Mouse (Mus musculus) gonadal fat pad, adult 2 months (tissue): ENCODE results near the gene Ifnar2. TPM values are rescaled to one million over a fixed set of nuclear protein-coding genes. Genes with fewer than 3 reads are reported as not detected.
"Not testable (repeated sequence)": the region's sequence is repeated elsewhere in the genome, so short reads cannot be mapped to it uniquely, and the experiment has no call there.

Source experiments
- DNase-seq: peaks from one replicate; pipeline ENCODE4 v3.0.0-alpha.2; 2012; ENCODE audit warnings: low read depth
- polyA plus RNA-seq: library from polyadenylated mRNA; depleted of rRNA; stranded (reverse); fragments of >200 nt; gene quantifications from 2 replicates; pipeline ENCODE4 v1.2.3, GENCODE M21; 2012

Ifnar2 gene
- polyA plus RNA-seq, 1 experiment = 81.7 TPM

DNA sequence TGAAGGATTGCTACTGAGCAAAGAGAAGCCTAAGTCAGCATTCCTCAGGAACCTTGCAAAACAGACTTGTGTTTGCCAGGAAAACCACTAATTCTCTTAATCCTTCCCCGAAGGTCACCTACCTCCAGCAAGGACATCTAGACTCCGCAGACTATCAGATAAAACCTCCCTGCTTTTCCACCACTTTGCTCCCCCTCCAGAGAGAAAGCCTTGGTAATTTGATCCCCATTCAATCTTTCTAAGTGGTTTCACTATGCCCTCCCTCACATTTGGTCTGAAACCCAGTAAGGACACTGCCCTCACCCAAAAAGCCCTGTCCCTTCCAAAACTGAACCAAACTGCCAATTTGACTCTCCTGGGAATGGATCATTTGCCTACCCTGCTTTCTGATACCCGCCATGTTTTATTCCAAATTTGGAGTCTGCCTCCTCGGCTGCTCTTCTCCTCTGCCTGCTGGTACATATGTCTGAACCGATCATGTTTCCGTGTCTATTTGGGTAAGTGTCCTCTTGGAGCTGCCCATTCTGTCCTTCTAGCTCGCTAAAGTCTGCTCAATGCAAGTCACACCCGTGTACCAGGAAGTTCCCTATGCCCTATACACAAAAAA lies 55.8 kb downstream of the Ifnar2 start:
- DNase-seq = no peak

DNA sequence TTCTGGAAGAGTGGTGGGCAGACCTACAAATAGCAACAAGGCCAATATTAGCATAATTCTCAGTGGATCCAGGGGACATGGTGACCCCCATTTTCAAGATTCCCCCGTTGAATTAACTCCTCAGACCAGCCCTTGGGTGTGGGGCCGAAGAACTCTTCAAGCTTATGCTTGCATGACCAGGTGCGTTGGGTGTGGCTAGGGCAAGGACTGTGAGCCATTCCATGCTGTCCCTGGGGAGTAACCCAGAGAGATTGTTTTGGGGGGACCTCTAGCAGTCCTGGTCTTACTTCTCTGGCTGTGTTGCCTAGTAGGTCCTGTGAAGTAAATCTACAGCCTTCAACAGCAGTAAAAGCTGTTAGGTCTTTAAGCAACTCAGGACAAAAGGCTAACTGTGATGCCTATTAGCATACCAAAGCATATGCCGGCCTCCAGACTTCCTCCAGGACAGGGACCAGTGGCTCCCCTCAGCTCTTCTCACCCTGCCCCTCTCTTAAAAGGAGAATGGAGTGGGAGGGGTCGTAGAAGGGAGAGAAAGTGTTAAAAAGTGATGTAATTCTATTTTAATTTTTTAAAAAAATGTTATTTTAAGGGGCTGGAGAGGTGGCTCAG lies 60.2 kb downstream of the Ifnar2 start:
- no peak for DNase-seq

- no peak for DNase-seq
Measured at GRCm38 (mm10) chr16:91433329-91433933, 60.8 kb downstream of the Ifnar2 start.

- no peak for DNase-seq
Measured at GRCm38 (mm10) chr16:91434119-91434518, 61.5 kb downstream of the Ifnar2 start.

DNA sequence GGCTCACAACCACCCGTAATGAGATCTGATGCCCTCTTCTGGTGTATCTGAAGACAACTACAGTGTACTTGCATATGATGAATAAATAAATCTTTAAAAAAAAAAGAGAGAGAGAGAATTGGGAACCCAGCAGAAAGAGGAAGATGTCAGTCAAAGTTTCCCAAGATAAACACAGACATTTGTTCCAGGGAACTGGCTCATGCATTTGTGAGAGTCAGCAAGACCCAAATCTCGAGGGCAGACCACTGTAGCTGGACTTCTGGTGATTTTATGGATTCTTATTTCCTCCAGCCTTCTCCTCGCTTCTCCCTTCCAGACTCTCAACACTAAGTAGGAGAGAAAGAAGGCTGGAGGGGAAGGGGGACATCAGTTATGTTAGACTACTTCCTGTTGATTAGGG lies 65.5 kb downstream of the Ifnar2 start:
- no peak for DNase-seq

GRCm38 (mm10) chr16:91438599-91438998 lies 66.0 kb downstream of the Ifnar2 start:
- DNase-seq = not testable (repeated sequence)

DNA sequence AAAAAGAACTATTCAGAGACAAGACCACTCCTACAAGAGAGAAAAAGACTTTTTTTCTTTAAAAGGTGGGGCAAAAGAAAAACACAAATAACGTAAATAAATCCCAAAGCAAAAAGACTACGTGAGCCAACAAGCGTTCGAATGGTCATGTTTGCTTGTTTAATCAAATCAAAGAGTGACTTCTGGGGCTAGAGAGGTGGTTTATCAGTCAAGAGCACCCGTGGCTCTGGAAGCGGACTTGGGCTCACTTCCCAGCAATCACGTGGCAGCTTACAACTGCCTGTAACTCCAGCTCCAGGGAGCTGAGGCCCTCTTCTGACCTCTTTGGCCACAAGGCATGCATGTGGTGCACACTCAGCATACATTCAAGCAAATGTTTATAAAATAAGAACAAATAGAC lies 68.8 kb downstream of the Ifnar2 start:
- DNase-seq = no peak

DNA sequence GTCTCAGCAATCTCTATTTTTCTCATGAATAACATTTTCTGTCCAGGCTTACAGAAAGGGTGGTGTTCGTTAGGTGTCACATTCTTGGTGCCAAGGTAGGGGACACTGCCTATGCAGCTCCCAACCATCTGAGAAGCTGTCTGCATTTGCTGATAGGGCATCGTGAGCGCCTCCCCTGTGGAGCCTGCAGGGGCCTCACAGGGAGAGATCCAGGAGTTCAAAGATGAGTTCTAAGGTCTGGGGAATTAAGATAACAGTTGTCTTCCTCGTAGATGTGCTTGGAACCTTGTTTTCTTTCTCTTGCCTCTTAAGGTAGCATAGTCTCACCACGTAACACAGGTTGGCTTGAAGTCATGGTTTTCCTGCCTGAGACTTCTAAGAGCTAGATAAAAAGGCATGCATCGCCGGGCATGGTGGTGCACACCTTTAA lies 69.2 kb downstream of the Ifnar2 start:
- no peak for DNase-seq

- no peak for DNase-seq
Measured at GRCm38 (mm10) chr16:91442446-91442845, 69.9 kb downstream of the Ifnar2 start.

DNA sequence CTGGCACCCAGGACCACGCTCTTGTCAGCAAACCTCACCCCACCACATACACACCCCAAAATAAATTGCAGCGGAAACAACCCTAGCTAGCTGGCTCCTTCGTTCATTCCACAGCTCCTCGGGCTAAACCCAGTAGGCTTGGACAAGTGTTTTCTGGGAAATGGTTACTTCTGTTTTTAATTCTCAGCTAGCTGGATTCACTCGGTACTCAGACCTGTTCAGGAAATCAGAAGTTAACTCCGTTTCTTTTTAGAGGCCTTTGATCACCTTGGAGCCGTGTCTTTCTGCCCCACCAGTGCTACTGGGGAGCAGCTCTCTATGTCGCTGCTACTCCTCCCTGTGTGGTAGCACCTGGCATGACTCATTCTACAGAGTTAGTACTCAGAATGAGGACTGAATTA lies 70.6 kb downstream of the Ifnar2 start:
- no peak for DNase-seq

- DNase-seq = no peak
Measured at GRCm38 (mm10) chr16:91444847-91445246, 72.3 kb downstream of the Ifnar2 start.

GRCm38 (mm10) chr16:91445566-91445965 lies 73.0 kb downstream of the Ifnar2 start:
- no peak for DNase-seq

GRCm38 (mm10) chr16:91446778-91447511 lies 74.4 kb downstream of the Ifnar2 start:
- DNase-seq = no peak

- DNase-seq = no peak
Measured at GRCm38 (mm10) chr16:91447512-91447900, 74.9 kb downstream of the Ifnar2 start.

DNA sequence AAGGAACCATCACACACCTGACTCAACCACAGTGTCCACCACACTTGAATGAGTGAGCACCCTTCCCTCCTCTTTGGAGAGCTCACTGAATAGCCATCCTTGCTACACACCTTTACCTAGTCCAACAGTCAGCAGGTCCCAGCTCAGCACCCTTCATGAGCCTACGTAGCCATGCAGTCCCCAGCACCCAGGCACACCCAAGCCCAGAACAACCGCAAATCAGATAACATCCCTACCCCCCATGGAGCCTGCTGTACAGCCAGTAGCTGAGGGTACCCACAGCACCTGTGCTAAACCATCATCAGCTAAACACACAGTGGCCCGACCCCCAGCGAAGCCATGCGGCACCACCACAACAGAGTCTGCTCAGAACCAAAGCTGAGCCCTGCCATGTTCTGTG lies 75.5 kb downstream of the Ifnar2 start:
- DNase-seq = no peak

DNA sequence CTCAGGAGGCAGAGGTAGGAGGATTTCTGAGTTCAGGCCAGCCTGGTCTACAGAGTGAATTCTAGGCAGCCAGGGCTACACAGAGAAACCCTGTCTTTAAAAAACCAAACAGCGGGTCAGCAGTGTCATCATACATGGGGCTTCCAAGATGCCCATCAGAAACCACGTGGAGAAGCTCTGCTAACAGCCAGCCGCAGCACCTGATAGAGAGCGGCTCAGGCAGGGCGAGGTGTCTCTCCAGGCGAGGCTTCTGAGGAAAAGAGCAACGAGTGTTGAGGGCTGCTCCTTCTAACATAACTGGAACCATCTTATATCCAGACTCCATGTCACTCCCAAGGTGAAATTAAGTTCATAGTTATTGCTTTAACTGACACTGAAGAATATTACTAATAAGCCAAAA lies 76.3 kb downstream of the Ifnar2 start:
- DNase-seq = no peak

DNA sequence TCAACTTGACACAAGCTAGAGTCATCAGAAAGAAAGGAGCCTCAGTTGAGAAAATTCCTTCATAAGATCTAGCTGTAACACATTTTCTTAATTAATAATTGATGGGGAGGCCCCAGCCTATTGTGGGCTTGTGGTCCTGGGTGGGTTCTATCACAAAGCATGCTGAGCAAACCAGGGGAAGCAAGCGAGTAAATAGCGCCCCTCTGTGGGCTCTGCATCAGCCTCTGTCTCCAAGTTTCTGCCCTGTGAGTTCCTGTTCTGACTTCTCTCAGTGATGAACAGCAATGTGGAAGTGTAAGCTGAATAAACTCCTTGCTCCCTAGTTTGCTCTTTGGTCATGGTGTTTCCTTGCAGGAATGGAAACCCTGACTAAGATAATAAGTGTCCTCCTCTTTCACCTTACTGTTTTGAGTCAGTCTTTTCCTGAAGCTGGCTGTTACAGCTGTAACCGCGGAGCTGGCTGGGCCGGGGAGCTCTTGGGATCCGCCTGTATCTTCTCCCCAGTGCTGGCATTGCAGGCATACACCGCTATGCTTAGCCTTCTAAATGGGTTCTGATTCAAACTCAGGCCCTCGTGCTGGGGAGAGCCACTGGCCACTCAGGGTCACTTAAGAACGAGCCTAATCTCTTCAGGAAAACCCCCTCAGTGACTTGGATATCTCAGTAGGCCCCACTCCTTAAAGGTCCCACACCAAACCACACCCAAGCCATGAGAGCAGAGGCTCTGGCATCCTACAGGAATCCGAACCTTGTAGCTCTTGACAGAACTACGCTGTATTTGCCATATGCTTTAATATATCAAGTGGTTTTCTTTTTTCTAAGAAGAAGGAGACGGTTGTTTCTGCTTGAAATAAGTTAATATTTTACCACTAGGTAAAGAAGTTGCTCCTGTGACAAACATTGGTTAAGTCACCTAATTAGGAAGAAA lies 77.8 kb downstream of the Ifnar2 start:
- DNase-seq = no peak

GRCm38 (mm10) chr16:91451949-91452348 lies 79.4 kb downstream of the Ifnar2 start:
- DNase-seq = no peak

- no peak for DNase-seq
Measured at GRCm38 (mm10) chr16:91452363-91452896, 79.8 kb downstream of the Ifnar2 start.
